Comparison of ENCODE assay signal across 19 mouse cellular contexts in genomic region chr1:179400835-179401234, GRCm38 (mm10).
A peak's percentile ranks its signal among the peaks of the same experiment; 100 is the strongest.
DNase-seq lines count a peak whose midpoint lies in the region; ATAC-seq and TF ChIP-seq lines count a peak whose summit lies in the region.
"Had no signal": no experiment of that assay in that cellular context is flagged by ENCODE, and none has a peak within 500 bp of the region (broad histone marks: within the 10 kb centered on the region; RNA-seq: fewer than 3 reads in every experiment).

No protein-coding gene starts in this region.

- DNase-seq in heart, postnatal 0 days (ENCODE audit: low spot score) = peak; percentile 76
- no peak for DNase-seq in heart, adult 9 months (ENCODE audit: low spot score in 2 of 2)
- DNase-seq in neural tube, embryonic 10.5 days (ENCODE audit: extremely low spot score, low spot score) = no peak
- DNase-seq: adrenal gland, adult 2 months; adrenal gland, adult 8-10 months; adrenal gland, postnatal 10 days; adrenal gland, postnatal 14 days; adrenal gland, postnatal 25 days; adrenal gland, postnatal 36 days; B cell, adult 2 months; cerebellum, adult 11 months; cerebellum, adult 11-12 months; cerebellum, adult 18-20 months had no signal

- no peak overlapping the region for H3K4me3 ChIP-seq in heart, postnatal 0 days (ENCODE audit: low read depth, low read length)
- no peak overlapping the region for H3K4me3 ChIP-seq in neural tube, embryonic 13.5 days

- ATAC-seq in heart, postnatal 0 days (ENCODE audit: insufficient read depth, low read depth) = 0 out of 2 replicates have a peak, but pooled peaks have one; percentile 63
- no peak for ATAC-seq in neural tube, embryonic 13.5 days (ENCODE audit: low read depth)
- ATAC-seq: activated CD4-positive, CD25-positive, alpha-beta regulatory T cell, adult 4 months; CD4-positive, CD25-positive, alpha-beta regulatory T cell, adult 4 months; Patski had no signal

- no peak for TF ChIP-seq EP300 in heart, postnatal 0 days (IDR thresholded peaks at IDR 0.05; ENCODE audit: low read depth)

- H3K9ac ChIP-seq in heart, postnatal 0 days (replicated peaks; ENCODE audit: low read depth, low read length) = no peak overlapping the region
- no peak overlapping the region for H3K9ac ChIP-seq in neural tube, embryonic 13.5 days

- 42% methylated on average over 5 of the region's 5 CpGs for WGBS in heart, postnatal 0 days
- WGBS in neural tube, embryonic 13.5 days = 67% methylated on average over 5 of the region's 5 CpGs

- no peaks in the 10 kb centered on the region for H3K36me3 ChIP-seq in heart, postnatal 0 days (replicated peaks; ENCODE audit: control insufficient read depth, insufficient read depth, low read length)
- H3K36me3 ChIP-seq in neural tube, embryonic 13.5 days = no peaks in the 10 kb centered on the region

- H3K9me3 ChIP-seq in heart, postnatal 0 days (replicated peaks; ENCODE audit: control insufficient read depth, low read length) = no peaks in the 10 kb centered on the region
- H3K9me3 ChIP-seq in neural tube, embryonic 13.5 days = no peaks in the 10 kb centered on the region
- H3K9me3 ChIP-seq: G1E had no signal

- H3K27ac ChIP-seq in heart, postnatal 0 days (ENCODE audit: low read depth) = no peak overlapping the region
- 0 out of 2 replicates have a peak overlapping the region, but pooled peaks have one; percentile 42 for H3K27ac ChIP-seq in neural tube, embryonic 13.5 days (replicated peaks)

- H3K4me2 ChIP-seq in heart, postnatal 0 days (ENCODE audit: low read depth, low read length) = no peak overlapping the region
- H3K4me2 ChIP-seq in neural tube, embryonic 13.5 days = no peak overlapping the region

- no peaks in the 10 kb centered on the region for H3K27me3 ChIP-seq in heart, postnatal 0 days (ENCODE audit: control insufficient read depth, insufficient read depth, low read length)
- H3K27me3 ChIP-seq in neural tube, embryonic 13.5 days = no peaks in the 10 kb centered on the region
- H3K27me3 ChIP-seq: CH12.LX, Patski had no signal

- no peak for TF ChIP-seq CTCF in heart, postnatal 0 days (IDR thresholded peaks at IDR 0.05; ENCODE audit: low read depth)

- no peaks in the 10 kb centered on the region for H3K4me1 ChIP-seq in heart, postnatal 0 days (ENCODE audit: control insufficient read depth, insufficient read depth)
- H3K4me1 ChIP-seq in neural tube, embryonic 13.5 days (replicated peaks) = peaks cover 26% of the 10 kb centered on the region
